Mouse (Mus musculus): ENCODE data around the gene Ssna1.

DNA sequence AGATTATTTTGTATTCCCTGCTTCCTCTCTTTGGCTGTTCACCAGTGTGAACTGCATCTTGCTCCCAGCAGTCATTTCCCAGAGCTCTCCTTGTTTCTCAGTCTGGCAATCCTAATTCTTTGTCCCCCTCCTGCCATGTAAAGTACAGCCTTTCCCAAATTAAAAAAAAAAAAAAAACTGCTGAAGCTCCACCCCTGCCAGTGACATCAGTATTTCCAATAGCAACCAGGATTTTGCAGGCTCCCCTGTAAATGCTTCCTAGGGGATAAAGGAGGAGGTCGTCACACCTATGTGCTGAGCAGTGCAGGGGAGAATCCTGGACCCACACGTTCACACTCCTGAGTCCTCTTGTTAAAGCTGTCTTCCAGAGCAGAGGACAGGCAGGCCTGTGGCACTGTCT, 47.8 kb upstream of the Ssna1 start:
- TF ChIP-seq POLR2A (IDR thresholded peaks at IDR 0.05; ENCODE audit: borderline replicate concordance, insufficient read depth, low read length) (no peak), CTCF (IDR thresholded peaks at IDR 0.05; ENCODE audit: borderline replicate concordance, insufficient read depth, low read depth, low read length) (no peak)

All from cerebellum, adult 2 months (tissue).